11 mouse cellular contexts compared by ENCODE assay signal in the genomic region with DNA sequence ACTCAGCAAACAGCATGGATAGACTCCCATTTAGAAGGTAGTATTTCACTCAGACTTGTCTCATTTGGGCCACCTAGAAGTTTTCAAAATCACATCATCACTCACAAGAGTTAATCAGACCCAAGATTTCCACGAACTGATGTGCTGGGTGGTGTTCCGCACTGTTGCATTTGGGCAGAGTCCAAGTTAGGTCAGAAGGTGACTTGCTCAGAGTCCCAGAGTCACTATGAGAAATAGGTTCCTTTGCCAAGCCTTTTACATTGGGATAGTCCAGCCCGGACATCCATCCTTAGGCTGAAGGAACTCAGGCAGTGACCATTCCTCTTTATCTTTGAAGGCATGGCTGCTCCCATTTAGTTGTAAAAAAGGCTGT.
DNase-seq lines count a peak whose midpoint lies in the region; ATAC-seq lines count a peak whose summit lies in the region.
"Had no signal": no experiment of that assay in that cellular context is flagged by ENCODE, and none has a peak within 500 bp of the region (broad histone marks: within the 10 kb centered on the region; RNA-seq: fewer than 3 reads in every experiment).

No protein-coding gene starts in this region.

- peak overlapping the region; percentile 53; the same call in 1 of the 2 replicates for H3K27ac ChIP-seq in lung, embryonic 16.5 days (ENCODE audit: low read length)
- H3K27ac ChIP-seq in limb, embryonic 10.5 days: peak overlapping the region; percentile 88
- peak overlapping the region; percentile 36; the same call in 1 of the 2 replicates for H3K27ac ChIP-seq in stomach, embryonic 16.5 days (ENCODE audit: low read length)
- H3K27ac ChIP-seq in midbrain, embryonic 10.5 days (replicated peaks): no peak overlapping the region

- H3K9ac ChIP-seq in lung, embryonic 16.5 days (ENCODE audit: low read length): no peak overlapping the region
- no peak overlapping the region for H3K9ac ChIP-seq in stomach, embryonic 16.5 days (ENCODE audit: low read length)
- H3K9ac ChIP-seq: midbrain, embryonic 13.5 days had no signal

- WGBS in lung, embryonic 16.5 days: 20% methylated on average over 3 of the region's 3 CpGs
- WGBS in limb, embryonic 10.5 days: 29% methylated on average over 3 of the region's 3 CpGs
- WGBS in stomach, embryonic 16.5 days: 35% methylated on average over 3 of the region's 3 CpGs
- WGBS in midbrain, embryonic 10.5 days: 49% methylated on average over 3 of the region's 3 CpGs

- H3K4me3 ChIP-seq in lung, embryonic 16.5 days (ENCODE audit: low read length): no peak overlapping the region
- H3K4me3 ChIP-seq in limb, embryonic 10.5 days: no peak overlapping the region
- H3K4me3 ChIP-seq in stomach, embryonic 16.5 days (replicated peaks; ENCODE audit: low read length): no peak overlapping the region
- no peak overlapping the region for H3K4me3 ChIP-seq in midbrain, embryonic 10.5 days
- H3K4me3 ChIP-seq: midbrain, embryonic 13.5 days had no signal

- no peaks in the 10 kb centered on the region for H3K9me3 ChIP-seq in lung, embryonic 16.5 days (ENCODE audit: control insufficient read depth, low read length)
- no peaks in the 10 kb centered on the region for H3K9me3 ChIP-seq in limb, embryonic 10.5 days (replicated peaks)
- H3K9me3 ChIP-seq in stomach, embryonic 16.5 days (replicated peaks; ENCODE audit: control insufficient read depth, low read length): no peaks in the 10 kb centered on the region
- H3K9me3 ChIP-seq in midbrain, embryonic 10.5 days (replicated peaks): no peaks in the 10 kb centered on the region
- H3K9me3 ChIP-seq: midbrain, embryonic 13.5 days had no signal

- H3K4me2 ChIP-seq in lung, embryonic 16.5 days (ENCODE audit: low read depth, low read length): no peak overlapping the region
- no peak overlapping the region for H3K4me2 ChIP-seq in stomach, embryonic 16.5 days (ENCODE audit: low read depth, low read length)
- H3K4me2 ChIP-seq: midbrain, embryonic 13.5 days had no signal

- peak; percentile 44 for DNase-seq in adrenal gland, adult 2 months
- no peak for DNase-seq in adrenal gland, postnatal 4 days (ENCODE audit: low spot score in 2 of 2)
- DNase-seq in lung, postnatal 25 days (ENCODE audit: low spot score): no peak
- DNase-seq in limb, embryonic 10.5 days (ENCODE audit: low spot score): no peak
- no peak for DNase-seq in midbrain, embryonic 10.5 days (ENCODE audit: low spot score)
- no peak for DNase-seq in cerebellum, adult 9-10 months
- DNase-seq: cerebellum, postnatal 25 days; thymus, postnatal 14 days had no signal

- peak; percentile 87 for ATAC-seq in lung, embryonic 16.5 days (ENCODE audit: low read depth)
- peak; percentile 47; the same call in 1 of the 2 replicates for ATAC-seq in stomach, embryonic 16.5 days (ENCODE audit: insufficient read depth, low FRiP score)

- no peaks in the 10 kb centered on the region for H3K27me3 ChIP-seq in lung, embryonic 16.5 days (ENCODE audit: control insufficient read depth, insufficient read depth, low read depth, low read length)
- H3K27me3 ChIP-seq in limb, embryonic 10.5 days (ENCODE audit: low read depth, poor library complexity, severe bottlenecking): no peaks in the 10 kb centered on the region
- H3K27me3 ChIP-seq in stomach, embryonic 16.5 days (ENCODE audit: control insufficient read depth, insufficient read depth, low read length): no peaks in the 10 kb centered on the region
- H3K27me3 ChIP-seq in midbrain, embryonic 10.5 days (ENCODE audit: low read depth, poor library complexity, severe bottlenecking): peaks cover 4% of the 10 kb centered on the region; the same call in 1 of the 2 replicates
- H3K27me3 ChIP-seq: midbrain, embryonic 13.5 days had no signal

- peaks cover 17% of the 10 kb centered on the region for H3K4me1 ChIP-seq in lung, embryonic 16.5 days (replicated peaks; ENCODE audit: control insufficient read depth, insufficient read depth, low read length)
- H3K4me1 ChIP-seq in limb, embryonic 10.5 days: peaks cover 76% of the 10 kb centered on the region
- H3K4me1 ChIP-seq in stomach, embryonic 16.5 days (ENCODE audit: control insufficient read depth, insufficient read depth, low read length): peaks cover 22% of the 10 kb centered on the region
- H3K4me1 ChIP-seq in midbrain, embryonic 10.5 days: peaks cover 42% of the 10 kb centered on the region

- no peaks in the 10 kb centered on the region for H3K36me3 ChIP-seq in lung, embryonic 16.5 days (ENCODE audit: control insufficient read depth, insufficient read depth, low read length)
- H3K36me3 ChIP-seq in limb, embryonic 10.5 days: 0 out of 2 replicates have a peak, but pooled peaks cover 5% of the 10 kb centered on the region
- no peaks in the 10 kb centered on the region for H3K36me3 ChIP-seq in stomach, embryonic 16.5 days (ENCODE audit: control insufficient read depth, insufficient read depth, low read length)
- 0 out of 2 replicates have a peak, but pooled peaks cover under 1% of the 10 kb centered on the region for H3K36me3 ChIP-seq in midbrain, embryonic 10.5 days
- H3K36me3 ChIP-seq: midbrain, embryonic 13.5 days had no signal
